Mouse (Mus musculus) mouse embryonic stem cell (cell line): Measurements from ENCODE around the gene Ptma.

Source experiments
- in situ Hi-C, 2 experiments: fragments of 300-500 bp; cut with MboI; formaldehyde crosslinking; loops; 1 replicate in 1 of 2; 3 replicates in 1 of 2; pipeline ENCODE4 v1.14.3; 2019 to 2020; ENCODE audit warnings: low sequenced_read_pairs in 2 of 2, low pct_unique_long_range_greater_than_20kb in 1 of 2, mixed read lengths in 1 of 2; ENCODE audit not compliant: unreplicated experiment in 1 of 2

Gene Ptma

GRCm38 (mm10) chr1:86492095-86493070 is 34.1 kb upstream of the Ptma start:
- in situ Hi-C loops: no loop called here

GRCm38 (mm10) chr1:86493783-86494182 is 32.7 kb upstream of the Ptma start:
- in situ Hi-C loops: no loop called here

- in situ Hi-C loops: no loop called here
Measured at GRCm38 (mm10) chr1:86496340-86496739, 30.2 kb upstream of the Ptma start.

- in situ Hi-C loops: no loop called here
Measured at GRCm38 (mm10) chr1:86497361-86497760, 29.2 kb upstream of the Ptma start.

- in situ Hi-C loops: no loop called here
Measured at GRCm38 (mm10) chr1:86497986-86498385, 28.5 kb upstream of the Ptma start.

- in situ Hi-C loops: no loop called here
Measured at GRCm38 (mm10) chr1:86498611-86499010, 27.9 kb upstream of the Ptma start.

- in situ Hi-C loops: loop anchor here in 1 of 2 experiments (5.0 kb wide), 1 partner anchor 37 kb away; no protein-coding TSS in a partner anchor
Measured at GRCm38 (mm10) chr1:86499903-86500302, 26.6 kb upstream of the Ptma start.

- in situ Hi-C loops: loop anchor here in 1 of 2 experiments (5.0 kb wide), 1 partner anchor 37 kb away; no protein-coding TSS in a partner anchor
Measured at GRCm38 (mm10) chr1:86500681-86501080, 25.8 kb upstream of the Ptma start.

GRCm38 (mm10) chr1:86501114-86501532 is 25.4 kb upstream of the Ptma start:
- in situ Hi-C loops: loop anchor here in 1 of 2 experiments (5.0 kb wide), 1 partner anchor 36 kb away; no protein-coding TSS in a partner anchor

- in situ Hi-C loops: loop anchor here in 1 of 2 experiments (5.0 kb wide), 1 partner anchor 36 kb away; no protein-coding TSS in a partner anchor
Measured at GRCm38 (mm10) chr1:86501559-86501958, 25.0 kb upstream of the Ptma start.

- in situ Hi-C loops: loop anchor here in 1 of 2 experiments (5.0 kb wide), 1 partner anchor 35 kb away; no protein-coding TSS in a partner anchor
Measured at GRCm38 (mm10) chr1:86502221-86503048, 24.1 kb upstream of the Ptma start.

- in situ Hi-C loops: loop anchor here in 1 of 2 experiments (5.0 kb wide), 1 partner anchor 34 kb away; no protein-coding TSS in a partner anchor
Measured at GRCm38 (mm10) chr1:86503165-86503747, 23.3 kb upstream of the Ptma start.

GRCm38 (mm10) chr1:86503906-86504696 is 22.4 kb upstream of the Ptma start:
- in situ Hi-C loops: loop anchor here in 1 of 2 experiments (5.0 kb wide), 1 partner anchor 33 kb away; no protein-coding TSS in a partner anchor

- in situ Hi-C loops: loop anchor here in 1 of 2 experiments (5.0 kb wide), 1 partner anchor 32 kb away; no protein-coding TSS in a partner anchor
Measured at GRCm38 (mm10) chr1:86504697-86505421, 21.7 kb upstream of the Ptma start.

- in situ Hi-C loops: no loop called here
Measured at GRCm38 (mm10) chr1:86505461-86505860, 21.1 kb upstream of the Ptma start.

GRCm38 (mm10) chr1:86506420-86506819 is 20.1 kb upstream of the Ptma start:
- in situ Hi-C loops: no loop called here

GRCm38 (mm10) chr1:86507866-86508265 is 18.7 kb upstream of the Ptma start:
- in situ Hi-C loops: no loop called here
